21 mouse cellular contexts compared by ENCODE assay signal in genomic region chr5:118031508-118031907, GRCm38 (mm10). TPM values are rescaled to one million over a fixed set of nuclear protein-coding genes. Genes with fewer than 3 reads are reported as not detected.
DNase-seq lines count a peak whose midpoint lies in the region; ATAC-seq and TF ChIP-seq lines count a peak whose summit lies in the region.
"Had no signal": no experiment of that assay in that cellular context is flagged by ENCODE, and none has a peak within 500 bp of the region (broad histone marks: within the 10 kb centered on the region; RNA-seq: fewer than 3 reads in every experiment).

No protein-coding gene starts in this region.

- H3K27ac ChIP-seq in hindbrain, postnatal 0 days: no peak overlapping the region
- no peak overlapping the region for H3K27ac ChIP-seq in hindbrain, embryonic 10.5 days
- H3K27ac ChIP-seq: gastrocnemius, adult 2 months; heart, embryonic 13.5 days; hindbrain, embryonic 15.5 days; neural tube, embryonic 15.5 days had no signal

- DNase-seq in adrenal gland, postnatal 14 days: peak; percentile 50
- no peak for DNase-seq in adrenal gland, postnatal 25 days
- peak; percentile 39 for DNase-seq in hindbrain, postnatal 0 days (ENCODE audit: low spot score)
- DNase-seq in hindbrain, embryonic 10.5 days (ENCODE audit: low spot score): no peak
- peak; percentile 79 for DNase-seq in brain, adult 2 months (ENCODE audit: low read depth, low spot score)
- peak; percentile 38 to 59 for DNase-seq in cerebellum, postnatal 14 days
- DNase-seq in left cerebral cortex, postnatal 14 days (ENCODE audit: low spot score in 2 of 2): no peak
- no peak for DNase-seq in layer of hippocampus, adult 11-12 months (ENCODE audit: low spot score)
- DNase-seq: embryo, embryonic 11 days; gastrocnemius, adult 2 months; heart, adult 11 months; heart, postnatal 36 days; kidney, adult 11 months; left cerebral cortex, postnatal 4 days; liver; midbrain, embryonic 14.5 days had no signal

- H3K27me3 ChIP-seq in hindbrain, postnatal 0 days (ENCODE audit: insufficient read depth, low read length): peaks cover 34% of the 10 kb centered on the region
- peaks cover 55% of the 10 kb centered on the region for H3K27me3 ChIP-seq in hindbrain, embryonic 10.5 days (ENCODE audit: insufficient read depth, poor library complexity, severe bottlenecking)

- intact Hi-C loops in left cerebral cortex, postnatal 14 days (cut with DNase I): no loop called here

- no peak overlapping the region for H3K9ac ChIP-seq in hindbrain, postnatal 0 days (replicated peaks; ENCODE audit: low read length)
- H3K9ac ChIP-seq: heart, embryonic 13.5 days; hindbrain, embryonic 15.5 days; neural tube, embryonic 15.5 days had no signal

- no peak overlapping the region for H3K4me3 ChIP-seq in hindbrain, postnatal 0 days (ENCODE audit: low read length)
- no peak overlapping the region for H3K4me3 ChIP-seq in hindbrain, embryonic 10.5 days
- H3K4me3 ChIP-seq: gastrocnemius, adult 2 months; heart, embryonic 13.5 days; hindbrain, embryonic 15.5 days; neural tube, embryonic 15.5 days had no signal

- 0 out of 2 replicates have a peak, but pooled peaks have one; percentile 54 for ATAC-seq in hindbrain, postnatal 0 days
- ATAC-seq: lung, postnatal 0 days had no signal

- H3K36me3 ChIP-seq in hindbrain, postnatal 0 days (ENCODE audit: insufficient read depth, low read length): no peaks in the 10 kb centered on the region
- no peaks in the 10 kb centered on the region for H3K36me3 ChIP-seq in hindbrain, embryonic 10.5 days
- H3K36me3 ChIP-seq: hindbrain, embryonic 15.5 days; neural tube, embryonic 15.5 days had no signal

- H3K9me3 ChIP-seq in hindbrain, postnatal 0 days (ENCODE audit: low read length): no peaks in the 10 kb centered on the region; the same call in 1 of the 2 replicates
- H3K9me3 ChIP-seq in hindbrain, embryonic 10.5 days: peaks cover 3% of the 10 kb centered on the region; the same call in 1 of the 2 replicates
- H3K9me3 ChIP-seq: hindbrain, embryonic 15.5 days; neural tube, embryonic 15.5 days had no signal

- 28% methylated on average over 4 of the region's 4 CpGs for WGBS in hindbrain, postnatal 0 days
- 40% methylated on average over 4 of the region's 4 CpGs for WGBS in hindbrain, embryonic 10.5 days

- no peak overlapping the region for H3K4me2 ChIP-seq in hindbrain, postnatal 0 days (ENCODE audit: low read depth, low read length)
- H3K4me2 ChIP-seq: heart, embryonic 13.5 days; hindbrain, embryonic 15.5 days; neural tube, embryonic 15.5 days had no signal

- peaks cover 8% of the 10 kb centered on the region for H3K4me1 ChIP-seq in hindbrain, postnatal 0 days (ENCODE audit: insufficient read depth, low read length)
- H3K4me1 ChIP-seq in hindbrain, embryonic 10.5 days (replicated peaks): peaks cover 54% of the 10 kb centered on the region

- TF ChIP-seq CTCF in hindbrain, postnatal 0 days (IDR thresholded peaks at IDR 0.05; ENCODE audit: low read depth): no peak

RNA-seq across cellular contexts. Expression of gene Tesc, which starts 4.0 kb away (rescaled TPM):
- total RNA-seq in adrenal gland, postnatal 14 days (2021): 78.8 and 80.8 TPM in 2 replicates
- total RNA-seq in adrenal gland, postnatal 25 days (2021): 103 and 131 TPM in 2 replicates
- total RNA-seq in hindbrain, postnatal 0 days (2014; rRNA removed): 1.4 and 3.8 TPM in 2 replicates
- polyA plus RNA-seq in hindbrain, postnatal 0 days (2015; fragmentation: Nextera tagmentation; extraction: Ambion mirVana): 6.9 and 7.5 TPM in 2 replicates
- polyA plus RNA-seq in hindbrain, embryonic 10.5 days (2016; fragmentation: Nextera tagmentation; extraction: Ambion mirVana): 0.45 and 0.55 TPM in 2 replicates
- total RNA-seq in left cerebral cortex, postnatal 14 days (2021): 10 to 100 TPM; 58.0 to 60.3 TPM
- total RNA-seq: MEL had no signal

RNA-seq across cellular contexts. Expression of gene Fbxo21, which starts 55.0 kb away (rescaled TPM):
- 77.8 and 121 TPM in 2 replicates for total RNA-seq in adrenal gland, postnatal 14 days (2021)
- total RNA-seq in adrenal gland, postnatal 25 days (2021): 50.1 and 70.4 TPM in 2 replicates
- total RNA-seq in hindbrain, postnatal 0 days (2014; rRNA removed): 194 and 198 TPM in 2 replicates
- polyA plus RNA-seq in hindbrain, postnatal 0 days (2015; fragmentation: Nextera tagmentation; extraction: Ambion mirVana): 126 and 134 TPM in 2 replicates
- polyA plus RNA-seq in hindbrain, embryonic 10.5 days (2016; fragmentation: Nextera tagmentation; extraction: Ambion mirVana): 103 and 117 TPM in 2 replicates
- total RNA-seq in left cerebral cortex, postnatal 14 days (2021): 100 to 1,000 TPM; 113 to 118 TPM

Comparison
In these comparisons a context has a peak if more than half of its experiments do, and no peak if none do; other contexts are left out.
1. DNase-seq: peak in adrenal gland, postnatal 14 days (single experiment), hindbrain, postnatal 0 days (single experiment), brain, adult 2 months (single experiment) and cerebellum, postnatal 14 days (2 of 2); none in adrenal gland, postnatal 25 days (single experiment), hindbrain, embryonic 10.5 days (single experiment), left cerebral cortex, postnatal 14 days (0 of 2) and layer of hippocampus, adult 11-12 months (single experiment).
2. RNA of gene Tesc, which starts 4.0 kb away (total RNA-seq): 103 to 131 TPM in adrenal gland, postnatal 25 days, 78.8 to 80.8 TPM in adrenal gland, postnatal 14 days and 58.0 to 60.3 TPM in left cerebral cortex, postnatal 14 days; 1.4 to 3.8 TPM in hindbrain, postnatal 0 days; every median in the first group is over 10 times any median in the second.